Mouse (Mus musculus) ES-E14 (cell line): ENCODE measurements at regions not wholly inside any gene's neighbourhood (a gene's known extent, or its start where the extent isn't known, plus 50 kb on each side); places are given as distances from the start of the nearest gene placed in this dataset.
"Not testable (repeated sequence)": the region's sequence is repeated elsewhere in the genome, so short reads cannot be mapped to it uniquely, and the experiment has no call there.

Source experiments
- DNase-seq: peaks from one replicate; pipeline ENCODE4 v3.0.0-alpha.2; 2013; ENCODE audit warnings: low read depth, low spot score
- H3K27ac ChIP-seq: 2 replicates; pipeline ENCODE4 v1.5.1; 2012; ENCODE audit warnings: low read depth, mild to moderate bottlenecking, low read length, moderate library complexity, mixed read lengths; ENCODE audit not compliant: poor library complexity, insufficient read depth, severe bottlenecking
- H3K36me3 ChIP-seq: 2 replicates; pipeline ENCODE4 v1.6.1; 2012; ENCODE audit warnings: mild to moderate bottlenecking, low read length, moderate library complexity, mixed read lengths; ENCODE audit not compliant: control insufficient read depth, poor library complexity, insufficient read depth, severe bottlenecking
- H3K4me1 ChIP-seq, 2 experiments: fragments of 150-350 bp in 1 of 2; sonication (generic) in 1 of 2; 2 replicates each; pipeline ENCODE4 v1.6.1; 2012; ENCODE audit warnings: low read length in 2 of 2, mild to moderate bottlenecking in 1 of 2, mixed read lengths in 1 of 2; ENCODE audit not compliant: control insufficient read depth in 2 of 2, insufficient read depth in 2 of 2, poor library complexity in 1 of 2
- H3K4me3 ChIP-seq, 2 experiments: fragments of 150-350 bp in 1 of 2; sonication (generic) in 1 of 2; 2 replicates each; pipeline ENCODE4 v1.5.1; 2012; ENCODE audit warnings: low read length in 2 of 2, low read depth in 1 of 2, mild to moderate bottlenecking in 1 of 2, mixed read lengths in 1 of 2; ENCODE audit not compliant: insufficient read depth in 1 of 2, poor library complexity in 1 of 2, severe bottlenecking in 1 of 2
- H3K9ac ChIP-seq: 2 replicates; pipeline ENCODE4 v1.6.1; 2012; ENCODE audit warnings: low read depth, mild to moderate bottlenecking, low read length, mixed read lengths; ENCODE audit not compliant: poor library complexity, insufficient read depth, severe bottlenecking
- H3K9me3 ChIP-seq: fragments of 150-350 bp; sonication (generic); 2 replicates; pipeline ENCODE4 v1.6.1; 2012; ENCODE audit warnings: low read depth, mild to moderate bottlenecking, low read length; ENCODE audit not compliant: control insufficient read depth, insufficient read depth
- CHD2 ChIP-seq: IDR thresholded peaks from 2 replicates; pipeline ENCODE4 v1.6.1; 2014; ENCODE audit warnings: mild to moderate bottlenecking, low read depth, low read length, inconsistent platforms
- HCFC1 ChIP-seq: IDR thresholded peaks from 2 replicates; pipeline ENCODE4 v1.6.1; 2012; ENCODE audit warnings: low read length, inconsistent platforms, borderline replicate concordance; ENCODE audit not compliant: insufficient read depth
- MAFK ChIP-seq: IDR thresholded peaks from 2 replicates; pipeline ENCODE4 v1.6.1; 2014; ENCODE audit warnings: mild to moderate bottlenecking, low read depth, low read length, inconsistent platforms; ENCODE audit not compliant: insufficient read depth
- ZC3H11A ChIP-seq: IDR thresholded peaks from 2 replicates; pipeline ENCODE4 v1.6.1; 2012; ENCODE audit warnings: low read depth, mild to moderate bottlenecking, inconsistent platforms, low read length, borderline replicate concordance
- ZNF384 ChIP-seq: IDR thresholded peaks from 2 replicates; pipeline ENCODE4 v1.6.1; 2012; ENCODE audit warnings: low read depth, low read length, inconsistent platforms
- in situ Hi-C, 2 experiments: fragments of 600-800 bp; cut with MboI; formaldehyde crosslinking; loops; one replicate each; pipeline ENCODE4 v1.15.1; 2025; ENCODE audit warnings: low sequenced_read_pairs in 2 of 2, inconsistent platforms in 1 of 2; ENCODE audit not compliant: unreplicated experiment in 2 of 2

- DNase-seq, result no peak
- H3K36me3 ChIP-seq, result no peaks in the 10 kb centered on the region
- H3K9ac ChIP-seq, result no peak overlapping the region
- H3K27ac ChIP-seq, result no peak overlapping the region
- TF ChIP-seq ZC3H11A, result no peak
- no peak for TF ChIP-seq CHD2
- TF ChIP-seq ZNF384, result no peak
- TF ChIP-seq MAFK, result no peak
- TF ChIP-seq HCFC1, result no peak
- in situ Hi-C loops, result no loop called here
- no peak overlapping the region for H3K4me3 ChIP-seq
- no peaks in the 10 kb centered on the region for H3K9me3 ChIP-seq
- no peaks in the 10 kb centered on the region for H3K4me1 ChIP-seq
Measured at GRCm38 (mm10) chr9:33168159-33168558, 532.1 kb downstream of the Ets1 start.

GRCm38 (mm10) chr9:33169093-33169492, 533.1 kb downstream of the Ets1 start:
- not testable (repeated sequence) for H3K9me3 ChIP-seq

GRCm38 (mm10) chr9:33180066-33180465, 544.0 kb downstream of the Ets1 start:
- TF ChIP-seq ZNF384, result no peak
- no peak for TF ChIP-seq MAFK
- no peak for TF ChIP-seq CHD2
- no peak for TF ChIP-seq HCFC1
- no peak for TF ChIP-seq ZC3H11A
- DNase-seq, result no peak
- no peak overlapping the region for H3K4me3 ChIP-seq
- H3K27ac ChIP-seq, result no peak overlapping the region
- H3K4me1 ChIP-seq, result no peaks in the 10 kb centered on the region
- H3K36me3 ChIP-seq, result no peaks in the 10 kb centered on the region
- in situ Hi-C loops, result no loop called here
- H3K9me3 ChIP-seq, result no peaks in the 10 kb centered on the region
- H3K9ac ChIP-seq, result no peak overlapping the region

More at GRCm38 (mm10) chr9:33169093-33169492, 533.1 kb downstream of the Ets1 start:
- H3K4me1 ChIP-seq, H3K27ac ChIP-seq, in situ Hi-C loops, H3K36me3 ChIP-seq, DNase-seq, H3K9ac ChIP-seq, H3K4me3 ChIP-seq: not testable (repeated sequence)

- H3K36me3 ChIP-seq, result no peaks in the 10 kb centered on the region
- H3K9me3 ChIP-seq, result no peaks in the 10 kb centered on the region
- H3K27ac ChIP-seq, result no peak overlapping the region
- H3K4me1 ChIP-seq, result no peaks in the 10 kb centered on the region
- no peak overlapping the region for H3K4me3 ChIP-seq
- no peak for TF ChIP-seq MAFK
- no peak for TF ChIP-seq CHD2
- no peak for TF ChIP-seq ZNF384
- no peak for TF ChIP-seq ZC3H11A
- TF ChIP-seq HCFC1, result no peak
- in situ Hi-C loops, result no loop called here
- no peak for DNase-seq
- H3K9ac ChIP-seq, result no peak overlapping the region
Measured at GRCm38 (mm10) chr9:33187187-33187586, 551.2 kb downstream of the Ets1 start.

GRCm38 (mm10) chr9:33209083-33209482, 573.1 kb downstream of the Ets1 start:
- Histone ChIP-seq H3K4me1 (no peaks in the 10 kb centered on the region), H3K36me3 (no peaks in the 10 kb centered on the region), H3K9ac (no peak overlapping the region), H3K9me3 (no peaks in the 10 kb centered on the region), H3K4me3 (no peak overlapping the region), H3K27ac (no peak overlapping the region)
- TF ChIP-seq ZC3H11A, result no peak
- no peak for TF ChIP-seq MAFK
- in situ Hi-C loops, result no loop called here
- no peak for DNase-seq
